Mouse (Mus musculus): ENCODE results near the gene Olfr734. TPM values are rescaled to one million over a fixed set of nuclear protein-coding genes. Genes with fewer than 3 reads are reported as not detected.

Olfr734 gene
- not detected in 2 replicates for polyA plus RNA-seq (2015; fragmentation: Nextera tagmentation; extraction: Ambion mirVana)

DNA sequence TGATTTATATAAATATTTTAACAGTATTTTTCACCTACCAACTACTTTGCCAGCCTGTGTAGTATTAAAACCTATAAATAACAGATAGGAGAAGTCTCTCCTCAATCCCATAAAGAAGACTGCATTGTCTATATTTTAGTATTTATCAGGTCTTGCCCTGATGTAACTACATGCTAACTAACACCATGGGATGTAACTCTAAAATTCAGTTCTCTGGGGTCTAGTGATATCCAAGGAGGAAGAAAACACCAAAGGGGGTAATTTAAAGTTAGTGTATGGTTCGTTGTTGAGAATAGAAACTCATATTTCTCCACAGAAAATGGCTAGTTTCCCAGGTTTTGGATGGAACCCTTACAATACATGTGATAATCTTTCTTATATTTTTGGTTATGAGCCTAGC, at the start of gene Olfr734:
Gene Olfr734 (minus strand): TSS at position 101 of the 400 bp plus-strand sequence.
- WGBS, result 64% methylated on average over 1 of the region's 1 CpGs

DNA sequence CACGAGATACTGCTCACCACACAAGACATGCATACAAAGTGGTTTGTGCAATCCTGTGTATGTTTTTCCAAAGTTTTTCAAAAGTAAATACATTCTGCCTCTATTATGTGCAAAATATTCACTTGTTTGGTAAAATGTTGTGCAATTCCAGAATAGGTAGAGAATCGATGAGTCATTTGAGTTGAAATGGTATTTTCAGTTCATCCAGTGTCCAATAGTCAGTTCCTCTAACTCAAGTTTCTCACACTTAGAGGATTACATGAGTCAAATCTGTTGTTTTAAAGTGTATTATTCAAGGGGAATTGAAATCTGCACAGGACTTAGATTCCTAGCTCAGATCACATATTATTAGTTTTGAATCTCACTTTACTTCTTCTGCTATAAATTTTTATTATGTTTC, 37.0 kb upstream of the Olfr734 start:
- Histone ChIP-seq H3K4me1 (no peaks in the 10 kb centered on the region), H3K4me2 (no peak overlapping the region), H3K9me3 (replicated peaks) (no peaks in the 10 kb centered on the region), H3K4me3 (replicated peaks) (no peak overlapping the region), H3K9ac (no peak overlapping the region), H3K36me3 (no peaks in the 10 kb centered on the region), H3K27me3 (no peaks in the 10 kb centered on the region), H3K27ac (no peak overlapping the region)
- no peak for ATAC-seq (replicated peaks; ENCODE audit: low FRiP score)
- WGBS, result 86% methylated on average over 2 of the region's 2 CpGs

More for the DNA sequence above, at the start of gene Olfr734:
- no peak within 1 kb of the TSS for H3K4me2 ChIP-seq
- H3K27me3 ChIP-seq, result no peaks in the 10 kb centered on the region
- no peak for ATAC-seq (replicated peaks; ENCODE audit: low FRiP score)
- H3K9ac ChIP-seq, result no peak within 1 kb of the TSS
- H3K4me3 ChIP-seq (replicated peaks), result no peak within 1 kb of the TSS
- H3K4me1 ChIP-seq, result no peaks in the 10 kb centered on the region
- H3K36me3 ChIP-seq, result no peaks in the 10 kb centered on the region
- no peaks in the 10 kb centered on the region for H3K9me3 ChIP-seq (replicated peaks)
- no peak within 1 kb of the TSS for H3K27ac ChIP-seq

DNA sequence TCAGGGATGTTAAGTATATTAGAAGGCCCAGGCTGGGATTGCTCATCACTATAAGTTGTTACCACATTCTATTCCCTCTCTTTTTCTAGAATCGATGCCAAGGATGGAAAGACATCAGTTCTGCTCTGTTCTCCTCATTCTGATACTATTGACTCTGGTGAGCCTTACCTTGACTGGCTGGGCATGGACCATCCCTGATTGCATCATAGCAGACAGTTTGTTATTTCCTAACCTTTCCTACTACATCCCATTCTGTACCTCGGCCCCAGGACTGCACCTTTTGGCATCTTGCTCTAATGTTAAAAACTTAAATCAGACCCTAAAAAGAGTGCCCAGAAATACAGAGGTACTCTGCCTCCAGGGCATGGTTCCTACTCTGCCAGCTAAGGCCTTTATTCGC, 33.9 kb upstream of the Olfr734 start:
- no peak for ATAC-seq (replicated peaks; ENCODE audit: low FRiP score)
- no peak overlapping the region for H3K27ac ChIP-seq

DNA sequence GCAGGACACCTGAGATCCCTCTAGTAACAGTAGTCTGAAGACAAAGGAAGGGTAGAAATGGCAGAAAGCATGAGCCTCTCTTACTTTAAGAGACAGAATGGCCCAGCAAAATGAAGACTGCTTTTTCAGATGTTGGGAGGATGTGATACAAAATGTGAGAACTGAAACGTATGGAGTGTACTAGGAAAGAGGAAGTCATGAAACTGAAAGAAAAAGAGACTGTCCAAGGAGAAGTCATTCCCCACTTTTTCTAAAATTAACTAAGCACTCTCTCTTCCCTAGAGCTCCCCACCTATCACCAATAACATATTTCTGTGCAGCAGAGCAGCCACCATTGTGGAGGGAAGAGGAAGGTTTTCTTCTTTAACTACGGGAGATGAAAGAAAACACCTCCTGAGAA, 31.0 kb upstream of the Olfr734 start, which contains the start of gene Tlr11:
Gene Tlr11 (plus strand): TSS at position 322 of the 400 bp plus-strand sequence.
- H3K4me1 ChIP-seq, result no peaks in the 10 kb centered on the region
- no peak for ATAC-seq (replicated peaks; ENCODE audit: low FRiP score)
- WGBS, result 83% methylated on average over 2 of the region's 2 CpGs
- no peaks in the 10 kb centered on the region for H3K36me3 ChIP-seq
- no peak within 1 kb of the TSS for H3K4me2 ChIP-seq
- H3K9ac ChIP-seq, result no peak within 1 kb of the TSS
- H3K27ac ChIP-seq, result no peak within 1 kb of the TSS
- H3K4me3 ChIP-seq (replicated peaks), result no peak within 1 kb of the TSS
- no peaks in the 10 kb centered on the region for H3K27me3 ChIP-seq
- no peaks in the 10 kb centered on the region for H3K9me3 ChIP-seq (replicated peaks)

More for the DNA sequence above, 33.9 kb upstream of the Olfr734 start:
- Histone ChIP-seq H3K9me3 (replicated peaks) (no peaks in the 10 kb centered on the region), H3K36me3 (no peaks in the 10 kb centered on the region), H3K4me3 (replicated peaks) (no peak overlapping the region), H3K4me1 (no peaks in the 10 kb centered on the region), H3K27me3 (no peaks in the 10 kb centered on the region), H3K9ac (no peak overlapping the region), H3K4me2 (no peak overlapping the region)
- WGBS, result 85% methylated on average over 3 of the region's 3 CpGs

DNA sequence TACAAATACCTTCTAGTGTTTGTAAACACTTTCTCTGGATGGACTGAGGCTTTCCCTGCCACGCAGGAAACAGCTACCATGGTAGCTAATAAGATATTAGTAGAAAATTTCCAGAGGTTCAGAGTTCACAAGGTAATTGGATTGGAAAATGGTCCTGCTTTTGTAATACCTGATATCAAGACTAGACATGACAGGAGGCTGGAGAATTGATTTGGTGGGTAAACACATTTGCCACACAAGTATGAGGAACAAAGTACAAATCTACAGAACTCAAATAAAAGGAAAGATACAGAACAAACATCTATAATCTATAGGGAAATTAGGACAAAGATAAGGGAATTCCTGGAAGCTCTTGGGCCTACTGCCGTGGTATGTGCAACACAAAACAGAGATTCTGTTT, 30.2 kb upstream of the Olfr734 start:
- 82% methylated on average over 2 of the region's 2 CpGs for WGBS
- Histone ChIP-seq H3K4me3 (replicated peaks) (no peak overlapping the region), H3K27me3 (no peaks in the 10 kb centered on the region), H3K4me1 (no peaks in the 10 kb centered on the region), H3K9ac (no peak overlapping the region), H3K9me3 (replicated peaks) (no peaks in the 10 kb centered on the region), H3K4me2 (no peak overlapping the region), H3K27ac (no peak overlapping the region), H3K36me3 (no peaks in the 10 kb centered on the region)
- ATAC-seq (replicated peaks; ENCODE audit: low FRiP score), result no peak

DNA sequence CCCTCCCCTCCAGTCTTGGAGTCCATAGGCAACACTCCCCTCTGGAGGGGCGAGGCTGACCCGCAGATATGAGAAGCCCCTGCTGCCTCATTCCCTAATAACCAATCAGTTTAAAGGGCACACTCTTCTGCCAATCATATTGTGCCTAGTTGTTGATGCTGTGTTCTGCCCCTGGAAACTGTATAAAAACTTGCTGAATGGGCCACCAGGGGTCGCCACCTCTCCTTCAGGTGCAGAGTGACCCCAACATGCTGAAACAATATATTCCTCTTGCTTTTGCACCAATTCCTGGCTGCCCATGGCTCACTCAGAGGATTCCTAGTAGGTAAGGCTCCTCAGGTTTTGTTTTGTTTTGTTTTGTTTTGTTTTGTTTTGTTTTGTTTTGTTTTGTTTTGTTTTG, 25.9 kb upstream of the Olfr734 start:
- Histone ChIP-seq H3K4me2 (no peak overlapping the region), H3K4me1 (no peaks in the 10 kb centered on the region), H3K9me3 (replicated peaks) (no peaks in the 10 kb centered on the region), H3K9ac (no peak overlapping the region), H3K36me3 (no peaks in the 10 kb centered on the region), H3K4me3 (replicated peaks) (no peak overlapping the region), H3K27ac (no peak overlapping the region), H3K27me3 (no peaks in the 10 kb centered on the region)
- no peak for ATAC-seq (replicated peaks; ENCODE audit: low FRiP score)
- 55% methylated on average over 3 of the region's 3 CpGs for WGBS

DNA sequence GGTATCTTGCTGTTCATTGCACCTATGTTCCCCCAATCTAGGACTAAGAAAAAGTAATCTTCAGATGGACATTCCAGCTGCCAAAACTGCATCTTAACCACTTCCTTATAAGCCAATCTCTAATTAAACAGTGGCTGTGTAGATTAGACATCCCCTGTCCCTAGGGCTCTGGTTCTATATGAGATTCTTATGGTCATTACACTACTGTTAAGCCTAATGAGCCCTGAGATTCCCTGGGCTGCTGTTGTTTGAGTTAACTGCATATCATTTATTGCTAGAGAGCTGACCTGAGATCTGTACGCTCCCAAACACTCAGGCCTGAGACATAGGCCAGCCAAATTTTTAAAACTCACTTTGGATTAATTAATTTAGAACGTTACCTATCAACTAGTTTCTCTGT, 22.2 kb upstream of the Olfr734 start, which contains the start of gene Olfr735:
Gene Olfr735 (minus strand): TSS at position 77 of the 400 bp plus-strand sequence.
- H3K4me1 ChIP-seq, result no peaks in the 10 kb centered on the region
- H3K4me2 ChIP-seq, result no peak within 1 kb of the TSS
- no peak within 1 kb of the TSS for H3K9ac ChIP-seq
- no peaks in the 10 kb centered on the region for H3K9me3 ChIP-seq (replicated peaks)
- ATAC-seq (replicated peaks; ENCODE audit: low FRiP score), result no peak
- H3K27me3 ChIP-seq, result no peaks in the 10 kb centered on the region
- no peak within 1 kb of the TSS for H3K27ac ChIP-seq
- no peaks in the 10 kb centered on the region for H3K36me3 ChIP-seq
- 75% methylated on average over 2 of the region's 2 CpGs for WGBS
- H3K4me3 ChIP-seq (replicated peaks), result no peak within 1 kb of the TSS

DNA sequence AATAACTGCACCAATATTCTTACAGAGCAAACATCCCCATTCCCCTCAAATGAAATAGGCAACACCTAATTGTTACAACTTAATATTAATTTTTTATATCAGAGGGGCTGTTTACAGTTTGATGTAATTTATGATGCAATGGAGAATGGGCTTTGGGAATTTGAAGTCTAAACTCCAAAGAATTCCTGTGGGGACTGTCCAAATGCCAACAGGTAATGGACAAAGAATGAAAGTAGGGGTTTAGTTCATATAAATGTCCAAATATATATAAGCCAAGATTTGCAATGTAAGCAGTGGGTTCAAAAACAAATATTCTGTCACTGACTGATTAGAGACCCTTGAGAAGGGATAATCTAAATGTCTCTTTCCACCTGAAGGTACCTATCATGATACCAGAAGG, 25.1 kb downstream of the Olfr734 start, which contains the start of gene Olfr733:
Gene Olfr733 (minus strand): TSS at position 101 of the 400 bp plus-strand sequence.
- H3K9ac ChIP-seq, result no peak within 1 kb of the TSS
- no peak for ATAC-seq (replicated peaks; ENCODE audit: low FRiP score)
- no peaks in the 10 kb centered on the region for H3K27me3 ChIP-seq
- no peak within 1 kb of the TSS for H3K4me2 ChIP-seq
- no peak within 1 kb of the TSS for H3K4me3 ChIP-seq (replicated peaks)
- H3K36me3 ChIP-seq, result no peaks in the 10 kb centered on the region
- no peaks in the 10 kb centered on the region for H3K4me1 ChIP-seq
- no peak within 1 kb of the TSS for H3K27ac ChIP-seq
- H3K9me3 ChIP-seq (replicated peaks), result no peaks in the 10 kb centered on the region

DNA sequence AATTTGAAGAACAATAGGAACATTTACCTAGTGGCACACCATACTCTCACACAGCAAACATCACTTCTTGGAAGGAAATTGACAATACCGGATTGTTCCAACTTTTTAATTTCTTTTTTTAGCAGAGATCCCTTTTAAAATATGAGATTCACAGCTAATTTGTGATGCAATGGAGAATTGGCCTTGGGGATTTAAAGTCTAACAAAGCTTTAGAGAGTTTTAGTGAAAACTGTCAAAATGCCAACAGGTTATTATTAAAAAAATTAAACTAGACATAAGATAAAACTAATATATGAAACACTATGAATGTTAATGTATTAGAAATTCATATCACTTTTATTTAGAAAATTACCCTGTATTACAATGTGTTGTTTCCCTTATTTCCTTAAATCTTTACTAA, 42.5 kb downstream of the Olfr734 start, which contains the start of gene Olfr732:
Gene Olfr732 (minus strand): TSS at position 101 of the 400 bp plus-strand sequence.
- H3K27me3 ChIP-seq, result no peaks in the 10 kb centered on the region
- WGBS, result 87% methylated on average over 1 of the region's 1 CpGs

More for the DNA sequence above, 42.5 kb downstream of the Olfr734 start, which contains the start of gene Olfr732:
- no peak within 1 kb of the TSS for H3K9ac ChIP-seq
- no peak within 1 kb of the TSS for H3K27ac ChIP-seq
- H3K36me3 ChIP-seq, result no peaks in the 10 kb centered on the region
- H3K4me3 ChIP-seq (replicated peaks), result no peak within 1 kb of the TSS
- H3K9me3 ChIP-seq (replicated peaks), result no peaks in the 10 kb centered on the region
- H3K4me2 ChIP-seq, result no peak within 1 kb of the TSS
- H3K4me1 ChIP-seq, result no peaks in the 10 kb centered on the region
- no peak for ATAC-seq (replicated peaks; ENCODE audit: low FRiP score)

Other genes with a start within 250 kb of the Olfr734 start
- not detected in 2 replicates for gene Olfr726, start 235.8 kb downstream of the Olfr734 start, polyA plus RNA-seq (2015; fragmentation: Nextera tagmentation; extraction: Ambion mirVana)
- gene Olfr727, start 203.6 kb downstream of the Olfr734 start, polyA plus RNA-seq (2015; fragmentation: Nextera tagmentation; extraction: Ambion mirVana), result not detected in 2 replicates
- gene Olfr728, start 184.1 kb downstream of the Olfr734 start, polyA plus RNA-seq (2015; fragmentation: Nextera tagmentation; extraction: Ambion mirVana), result not detected in 2 replicates
- gene Olfr729, start 173.9 kb downstream of the Olfr734 start, polyA plus RNA-seq (2015; fragmentation: Nextera tagmentation; extraction: Ambion mirVana), result not detected in 2 replicates
- gene Olfr730, start 138.6 kb downstream of the Olfr734 start, polyA plus RNA-seq (2015; fragmentation: Nextera tagmentation; extraction: Ambion mirVana), result not detected in 2 replicates
- not detected in 2 replicates for gene Olfr731, start 84.9 kb downstream of the Olfr734 start, polyA plus RNA-seq (2015; fragmentation: Nextera tagmentation; extraction: Ambion mirVana)
- not detected in 2 replicates for gene Olfr732, start 42.6 kb downstream of the Olfr734 start, polyA plus RNA-seq (2015; fragmentation: Nextera tagmentation; extraction: Ambion mirVana)
- not detected in 2 replicates for gene Olfr733, start 25.2 kb downstream of the Olfr734 start, polyA plus RNA-seq (2015; fragmentation: Nextera tagmentation; extraction: Ambion mirVana)
- not detected in 2 replicates for gene Olfr735, start 22.1 kb upstream of the Olfr734 start, polyA plus RNA-seq (2015; fragmentation: Nextera tagmentation; extraction: Ambion mirVana)
- gene Tlr11, start 31.2 kb upstream of the Olfr734 start, polyA plus RNA-seq (2015; fragmentation: Nextera tagmentation; extraction: Ambion mirVana), result not detected in 2 replicates
- gene Olfr736, start 54.4 kb upstream of the Olfr734 start, polyA plus RNA-seq (2015; fragmentation: Nextera tagmentation; extraction: Ambion mirVana), result not detected in 2 replicates
- gene Olfr738, start 80.8 kb upstream of the Olfr734 start, polyA plus RNA-seq (2015; fragmentation: Nextera tagmentation; extraction: Ambion mirVana), result not detected in 2 replicates
- gene Olfr739, start 91.9 kb upstream of the Olfr734 start, polyA plus RNA-seq (2015; fragmentation: Nextera tagmentation; extraction: Ambion mirVana), result not detected in 2 replicates
- not detected in 2 replicates for gene Olfr740, start 118.8 kb upstream of the Olfr734 start, polyA plus RNA-seq (2015; fragmentation: Nextera tagmentation; extraction: Ambion mirVana)
- not detected in 2 replicates for gene Olfr741, start 146.0 kb upstream of the Olfr734 start, polyA plus RNA-seq (2015; fragmentation: Nextera tagmentation; extraction: Ambion mirVana)
- gene Olfr742, start 176.8 kb upstream of the Olfr734 start, polyA plus RNA-seq (2015; fragmentation: Nextera tagmentation; extraction: Ambion mirVana), result not detected in 2 replicates
- gene Olfr743, start 195.1 kb upstream of the Olfr734 start, polyA plus RNA-seq (2015; fragmentation: Nextera tagmentation; extraction: Ambion mirVana), result not detected in 2 replicates

All from kidney, embryonic 15.5 days (tissue).